Mouse (Mus musculus) brain, adult 2 months (tissue): ENCODE measurements at regions not wholly inside any gene's neighbourhood (a gene's known extent, or its start where the extent isn't known, plus 50 kb on each side); places are given as distances from the start of the nearest gene placed in this dataset.
A peak's percentile ranks its signal among the peaks of the same experiment; 100 is the strongest.

Experiments
- DNase-seq: peaks from one replicate; pipeline ENCODE4 v3.0.0; 2011; ENCODE audit warnings: low read depth, low spot score

- DNase-seq = peak; percentile 91
Measured at GRCm38 (mm10) chr10:81996742-81997536, 51.0 kb upstream of the Zfp873 start.
